Mouse (Mus musculus) embryonic fibroblast, embryonic 13.5 days (primary cell): Measurements from ENCODE around the gene Selenoi.

Experiments used
- CTCF ChIP-seq: IDR thresholded peaks from 2 replicates; pipeline ENCODE4 v1.5.1; 2011; ENCODE audit warnings: mild to moderate bottlenecking, control low read depth, low read length, moderate library complexity, borderline replicate concordance; ENCODE audit not compliant: insufficient read depth
- POLR2A ChIP-seq: IDR thresholded peaks from 2 replicates; pipeline ENCODE4 v1.6.1; 2011; ENCODE audit warnings: low read depth, mild to moderate bottlenecking, control low read depth, low read length, moderate library complexity

- TF ChIP-seq CTCF (no peak), POLR2A (no peak)
Measured at GRCm38 (mm10) chr5:30187687-30188485, 44.5 kb upstream of the Selenoi start.
